Mouse (Mus musculus): ENCODE measurements around the gene Mctp1.
"Not testable (repeated sequence)": the region's sequence is repeated elsewhere in the genome, so short reads cannot be mapped to it uniquely, and the experiment has no call there.

Gene Mctp1

GRCm38 (mm10) chr13:76383972-76384663 lies at the start of gene Mctp1:
Gene Mctp1 (plus strand): TSS chr13:76384535.
- peak in 1 of 2 experiments; percentile 22 for DNase-seq (ENCODE audit: low spot score in 2 of 2)

DNA sequence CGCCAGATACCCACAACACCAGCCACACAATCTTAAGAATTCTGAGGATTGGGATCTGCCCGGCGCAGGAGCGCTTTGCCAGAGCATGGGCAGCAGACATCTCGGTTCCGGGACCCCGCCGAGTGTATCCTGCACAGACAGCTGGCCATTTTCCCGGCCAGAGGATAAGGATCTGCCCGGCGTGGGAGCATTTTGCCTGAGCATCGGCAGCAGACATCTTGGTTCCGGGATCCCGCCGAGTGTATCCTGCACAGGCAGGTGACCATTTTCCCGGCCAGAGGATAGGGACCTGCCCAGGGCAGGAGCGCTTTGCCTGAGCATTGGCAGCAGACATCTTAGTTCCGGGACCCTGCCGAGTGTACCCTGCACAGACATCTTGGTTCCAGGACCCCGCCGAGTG lies 38.4 kb upstream of the Mctp1 start:
- not testable (repeated sequence) for DNase-seq (ENCODE audit: low spot score in 2 of 2)

GRCm38 (mm10) chr13:76358720-76359119 lies 25.6 kb upstream of the Mctp1 start:
- DNase-seq (ENCODE audit: low spot score in 2 of 2), result no peak

DNA sequence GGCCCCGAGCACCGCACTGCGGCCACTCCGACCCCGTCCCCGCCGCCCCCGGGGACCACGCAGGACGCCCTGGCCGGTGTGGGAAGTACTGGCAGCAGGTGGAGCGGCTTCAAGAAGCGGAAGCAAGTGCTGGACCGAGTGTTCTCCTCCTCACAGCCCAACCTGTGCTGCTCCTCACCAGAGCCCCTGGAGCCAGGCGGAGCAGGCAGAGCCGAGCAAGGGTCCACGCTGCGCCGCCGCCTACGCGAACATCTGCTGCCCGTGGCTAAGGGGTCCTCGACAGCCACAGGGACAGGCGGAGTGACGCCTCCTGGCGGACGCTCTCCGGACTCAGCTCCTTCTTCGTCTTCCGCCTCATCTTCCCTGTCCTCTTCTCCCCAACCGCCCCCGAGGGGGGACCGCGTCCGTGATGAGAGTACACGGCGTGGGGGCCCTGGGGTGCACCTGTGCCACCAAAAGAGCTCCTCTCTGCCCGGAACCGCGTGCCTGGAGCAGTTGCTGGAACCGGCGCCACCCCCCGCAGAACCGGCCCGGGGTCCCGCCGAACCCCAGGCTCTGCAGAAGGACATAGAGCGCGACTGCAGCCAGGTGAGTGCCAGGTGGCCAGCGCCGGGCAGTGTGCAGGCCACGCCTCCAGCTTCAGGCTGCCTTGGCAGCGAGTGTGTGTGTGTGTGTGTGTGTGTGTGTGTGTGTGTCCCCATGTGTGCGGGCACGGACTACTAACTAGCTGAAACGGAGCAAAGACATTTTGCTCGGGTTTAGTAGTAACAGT lies 515 bp downstream of the Mctp1 start:
- peak in 1 of 2 experiments; percentile 64 for DNase-seq (ENCODE audit: low spot score in 2 of 2)

DNA sequence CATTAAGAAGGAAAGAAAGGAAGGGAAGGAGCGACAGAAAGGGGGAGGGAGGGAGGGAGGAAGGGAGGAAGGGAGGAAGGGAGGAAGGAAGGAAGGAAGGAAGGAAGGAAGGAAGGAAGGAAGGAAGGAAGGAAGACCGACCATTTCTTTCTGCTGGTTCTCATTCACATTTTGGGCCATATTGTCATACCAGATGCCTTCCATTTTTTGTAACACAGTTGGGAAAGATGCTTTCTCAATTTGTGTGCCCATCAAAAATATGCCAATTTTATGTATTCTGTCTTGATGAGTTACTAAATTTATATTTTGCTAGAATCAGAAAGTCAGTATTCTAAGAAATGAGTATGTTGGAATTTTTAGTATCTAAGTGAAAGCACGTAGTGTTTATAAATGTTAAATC lies 4.3 kb downstream of the Mctp1 start:
- no peak for DNase-seq (ENCODE audit: low spot score in 2 of 2)

DNA sequence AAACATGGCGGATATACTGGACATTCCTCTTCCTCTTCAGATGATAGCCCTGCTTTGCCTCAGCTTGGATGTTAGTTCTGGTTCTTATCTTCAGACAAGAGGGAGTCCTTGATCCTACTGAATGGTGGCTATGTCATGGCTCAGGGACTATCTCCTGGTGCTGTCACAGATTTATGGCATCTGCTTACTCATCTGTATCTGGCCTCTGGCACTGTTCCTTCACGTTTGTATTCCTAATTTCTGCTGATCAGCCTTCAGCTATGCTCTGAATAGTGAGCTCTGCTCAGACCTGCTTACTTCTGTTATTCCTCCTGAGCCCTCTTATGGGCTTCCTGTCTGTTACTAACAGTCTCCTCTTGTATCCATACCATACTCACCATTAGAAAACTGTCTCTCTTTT lies 7.6 kb downstream of the Mctp1 start:
- no peak for DNase-seq (ENCODE audit: low spot score in 2 of 2)

DNA sequence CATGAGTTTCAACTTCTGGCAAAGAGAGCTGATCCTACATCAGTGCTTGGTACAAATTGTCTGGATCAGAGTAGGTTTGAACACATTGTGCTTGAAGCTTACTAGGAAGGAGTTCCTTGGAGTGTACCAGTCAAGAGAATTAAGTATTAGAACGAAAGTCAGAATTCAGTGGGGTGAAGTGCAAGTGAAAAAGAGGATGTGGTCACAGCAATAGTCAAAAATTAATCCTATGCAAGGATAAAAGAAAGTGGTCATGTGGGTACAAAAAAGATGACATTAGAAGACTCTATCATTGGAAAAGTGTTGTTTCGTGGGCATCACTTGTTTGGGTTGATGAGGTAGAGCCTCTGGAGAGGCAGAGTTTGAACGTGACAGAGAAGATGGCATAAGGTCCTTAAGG lies 8.8 kb downstream of the Mctp1 start:
- no peak for DNase-seq (ENCODE audit: low spot score in 2 of 2)

- no peak for DNase-seq (ENCODE audit: low spot score in 2 of 2)
These were observed 11.6 kb downstream of the Mctp1 start for GRCm38 (mm10) chr13:76395906-76396305.

DNA sequence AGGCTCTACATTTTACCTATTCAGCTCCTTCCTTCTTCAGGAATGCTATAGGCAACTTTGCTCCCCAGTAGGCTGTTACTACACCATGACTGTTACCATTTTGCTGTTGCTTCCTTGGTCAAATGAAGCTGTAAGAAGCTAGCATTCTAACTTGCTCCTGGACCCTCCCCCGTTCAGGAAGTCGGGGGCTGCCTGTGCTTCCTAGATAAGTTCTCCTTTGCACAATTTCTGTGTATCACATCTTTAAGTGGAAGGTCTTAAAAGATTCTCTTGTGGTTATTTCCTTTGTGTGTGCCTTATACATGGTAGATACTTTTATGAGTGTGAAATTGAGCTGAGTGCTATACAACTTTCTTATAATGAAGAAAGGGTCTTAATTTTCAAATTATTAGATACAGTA lies 25.0 kb downstream of the Mctp1 start:
- DNase-seq (ENCODE audit: low spot score in 2 of 2), result no peak

- DNase-seq (ENCODE audit: low spot score in 2 of 2), result no peak
These were observed 26.3 kb downstream of the Mctp1 start for GRCm38 (mm10) chr13:76410665-76411064.

DNA sequence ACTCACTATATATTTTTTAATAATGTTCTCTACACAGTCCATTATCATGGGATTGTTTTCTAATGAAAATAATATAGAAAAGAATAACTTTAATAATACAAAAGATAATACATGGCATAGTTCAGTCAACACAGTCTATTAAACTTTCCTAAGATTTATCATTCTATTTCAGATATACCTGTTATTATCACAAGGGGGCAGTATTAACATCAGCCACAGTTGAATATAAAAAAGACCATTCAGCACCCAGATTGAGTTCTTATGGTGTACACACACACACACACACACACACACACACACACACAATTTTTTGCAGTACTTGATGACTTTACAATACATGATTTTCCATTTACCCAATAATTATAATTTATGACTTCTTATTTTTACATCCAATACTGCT lies 31.0 kb downstream of the Mctp1 start:
- no peak for DNase-seq (ENCODE audit: low spot score in 2 of 2)

- DNase-seq (ENCODE audit: low spot score in 2 of 2), result no peak
These were observed 35.8 kb downstream of the Mctp1 start for GRCm38 (mm10) chr13:76420111-76420510.

GRCm38 (mm10) chr13:76421075-76421474 lies 36.7 kb downstream of the Mctp1 start:
- no peak for DNase-seq (ENCODE audit: low spot score in 2 of 2)

DNA sequence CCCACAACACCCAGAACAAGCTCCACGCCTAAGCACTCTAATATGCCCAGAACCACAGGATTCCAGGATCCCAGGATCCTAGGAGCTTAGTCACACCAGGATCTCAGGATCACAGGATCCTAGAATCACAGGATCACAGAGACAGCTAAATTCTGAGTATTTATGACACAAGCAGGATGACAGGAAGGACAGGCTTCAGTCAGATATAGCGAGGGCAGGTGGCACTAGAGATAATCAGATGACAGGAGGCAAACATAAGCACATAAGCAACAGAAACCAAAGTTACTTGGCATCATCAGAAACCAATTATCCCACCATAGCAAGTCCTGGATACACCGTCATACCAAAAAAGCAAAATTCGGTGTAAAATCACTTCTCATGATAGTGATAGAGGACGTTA lies 37.8 kb downstream of the Mctp1 start:
- no peak for DNase-seq (ENCODE audit: low spot score in 2 of 2)

DNA sequence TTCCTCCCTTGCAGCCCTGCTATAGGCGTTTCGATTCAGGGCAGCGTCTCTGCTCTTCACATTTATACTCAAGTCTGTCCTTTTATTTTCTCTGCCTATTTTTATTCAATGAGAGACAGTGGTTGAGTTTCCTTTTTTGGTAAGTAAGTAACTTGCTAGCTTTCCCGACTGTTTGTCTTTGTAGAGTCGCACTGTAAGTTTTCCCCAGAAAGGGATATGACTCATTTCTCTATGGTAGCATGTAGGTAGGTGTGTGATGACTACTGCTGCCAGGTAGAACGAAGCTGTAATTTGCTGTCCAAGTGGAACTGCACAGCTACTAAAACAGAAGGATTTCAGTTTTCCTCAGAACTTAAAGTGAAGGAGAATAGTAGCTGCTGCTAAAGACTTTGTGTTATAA lies 45.1 kb downstream of the Mctp1 start:
- DNase-seq (ENCODE audit: low spot score in 2 of 2), result peak; percentile 48 to 52

DNA sequence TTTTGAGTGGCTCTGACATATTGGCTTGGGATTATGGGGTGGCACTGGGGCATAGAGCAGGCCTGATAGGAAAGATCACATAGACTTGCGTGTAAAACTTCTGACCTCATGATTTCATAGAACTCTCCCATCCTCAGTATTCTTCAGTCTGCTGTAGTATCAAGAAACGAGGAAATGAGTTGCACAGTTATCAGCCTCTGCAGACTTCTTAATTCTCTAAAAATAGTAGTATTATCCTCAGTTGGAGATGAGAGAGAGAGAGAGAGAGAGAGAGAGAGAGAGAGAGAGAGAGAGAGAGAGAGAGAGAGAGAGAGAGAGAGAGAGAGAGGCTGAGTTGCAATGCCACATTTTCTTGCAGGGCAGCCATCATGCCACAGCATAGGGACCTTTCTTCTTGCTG lies 45.6 kb downstream of the Mctp1 start:
- no peak for DNase-seq (ENCODE audit: low spot score in 2 of 2)

GRCm38 (mm10) chr13:76431946-76432345 lies 47.6 kb downstream of the Mctp1 start:
- DNase-seq (ENCODE audit: low spot score in 2 of 2), result no peak

DNA sequence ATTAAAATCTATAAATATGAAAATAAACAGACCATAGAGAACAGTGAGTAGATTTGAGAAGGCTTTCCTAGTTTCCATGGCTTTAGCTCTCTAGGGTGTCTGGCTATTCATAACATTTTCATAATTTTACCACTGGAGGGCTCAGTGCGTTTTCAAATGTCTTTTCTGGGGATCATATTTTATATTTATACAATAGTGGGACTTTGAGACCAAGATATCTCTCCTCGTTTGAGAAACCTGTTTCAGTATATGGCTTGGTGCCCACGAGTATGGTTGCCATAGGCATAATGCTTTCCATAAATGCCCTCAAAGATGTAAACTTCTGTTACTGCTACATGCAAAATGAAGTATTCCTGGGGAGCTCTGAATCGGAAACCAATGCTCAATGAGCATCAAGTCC lies 49.1 kb downstream of the Mctp1 start:
- no peak for DNase-seq (ENCODE audit: low spot score in 2 of 2)

- no peak for DNase-seq (ENCODE audit: low spot score in 2 of 2)
These were observed 52.1 kb downstream of the Mctp1 start for GRCm38 (mm10) chr13:76436426-76436825.

DNA sequence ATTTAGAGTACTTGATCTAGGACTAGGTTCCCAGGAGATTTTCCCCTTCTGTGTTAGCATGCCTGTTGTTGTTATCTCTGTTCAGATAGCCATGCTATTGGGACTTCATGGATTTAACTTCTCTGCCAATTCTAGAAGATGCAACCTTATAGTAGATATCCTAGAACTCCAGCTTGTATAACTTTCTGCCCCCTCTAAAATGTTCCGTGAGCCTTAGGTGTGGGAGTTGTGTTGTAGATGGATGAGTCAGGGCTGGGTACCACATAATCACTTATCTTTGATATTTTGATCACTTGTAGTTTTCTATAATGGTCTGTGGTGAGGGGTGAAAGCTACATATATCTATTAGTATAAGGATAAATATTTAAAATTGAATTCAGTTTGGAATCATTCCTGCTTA lies 54.4 kb downstream of the Mctp1 start:
- no peak for DNase-seq (ENCODE audit: low spot score in 2 of 2)

DNA sequence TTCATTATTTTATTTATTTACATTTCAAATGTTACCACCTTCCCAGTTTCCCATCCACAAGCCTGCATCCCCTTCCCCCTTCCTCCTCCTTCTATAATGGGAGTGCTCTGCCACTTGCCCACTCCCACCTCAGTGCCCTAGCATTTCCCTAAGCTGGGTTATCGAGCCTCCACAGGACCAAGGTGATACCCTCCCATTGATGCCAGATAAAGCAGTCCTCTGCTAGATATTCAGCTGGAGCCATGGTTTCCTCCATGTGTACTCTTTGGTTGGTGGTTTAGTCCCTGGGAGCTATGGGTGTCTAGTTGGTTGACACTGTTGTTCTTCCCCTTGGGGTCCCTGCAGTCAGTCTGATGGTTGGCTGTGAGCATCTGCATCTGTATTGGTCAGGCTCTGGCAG lies 61.7 kb downstream of the Mctp1 start:
- DNase-seq (ENCODE audit: low spot score in 2 of 2), result no peak

- no peak for DNase-seq (ENCODE audit: low spot score in 2 of 2)
These were observed 63.2 kb downstream of the Mctp1 start for GRCm38 (mm10) chr13:76447528-76447927.

- not testable (repeated sequence) for DNase-seq (ENCODE audit: low spot score in 2 of 2)
These were observed 67.2 kb downstream of the Mctp1 start for GRCm38 (mm10) chr13:76451526-76451925.

All from left cerebral cortex, adult 9 months (tissue).